Mouse (Mus musculus) CH12.LX (cell line): Measurements from ENCODE around the gene Anpep. TPM values are rescaled to one million over a fixed set of nuclear protein-coding genes. Genes with fewer than 3 reads are reported as not detected.

Source experiments
- DNase-seq: peaks from one replicate; pipeline ENCODE4 v3.0.0-alpha.2; 2013; ENCODE audit errors: extremely low read depth
- H3K27ac ChIP-seq: 2 replicates; pipeline ENCODE4 v1.5.1; 2012; ENCODE audit warnings: low read depth, mild to moderate bottlenecking, control low read depth, moderate library complexity; ENCODE audit not compliant: insufficient read depth
- H3K27me3 ChIP-seq: replicated peaks from 2 replicates; pipeline ENCODE3; 2012; ENCODE audit warnings: inconsistent platforms
- H3K36me3 ChIP-seq, 2 experiments: replicated peaks in 1 of 2; 2 replicates each; pipeline versions ENCODE3 to v1.6.1; 2012; ENCODE audit warnings: inconsistent platforms in 1 of 2, low read length in 1 of 2, mild to moderate bottlenecking in 1 of 2, mixed read lengths in 1 of 2, moderate library complexity in 1 of 2; ENCODE audit not compliant: control insufficient read depth in 1 of 2, insufficient read depth in 1 of 2
- H3K4me1 ChIP-seq, 2 experiments: 2 replicates each; pipeline ENCODE4 v1.6.1; 2012; ENCODE audit warnings: inconsistent platforms in 1 of 2, moderate library complexity in 1 of 2; ENCODE audit not compliant: insufficient read depth in 2 of 2, control insufficient read depth in 1 of 2
- H3K4me2 ChIP-seq: 2 replicates; pipeline ENCODE4 v1.6.1; 2012; ENCODE audit warnings: low read depth, mild to moderate bottlenecking, control low read depth; ENCODE audit not compliant: poor library complexity, insufficient read depth, severe bottlenecking
- H3K4me3 ChIP-seq, 3 experiments: fragments of 150-350 bp in 1 of 3; sonication (generic) in 1 of 3; replicated peaks in 1 of 3; 2 replicates each; pipeline versions ENCODE3 to v1.5.1; 2011 to 2012; ENCODE audit warnings: low read depth in 2 of 3, low read length in 2 of 3, mild to moderate bottlenecking in 2 of 3, moderate library complexity in 2 of 3, control low read depth in 1 of 3, improper control_type of control experiment in 1 of 3, inconsistent platforms in 1 of 3, mixed read lengths in 1 of 3; ENCODE audit not compliant: poor library complexity in 1 of 3
- H3K79me2 ChIP-seq: replicated peaks from 2 replicates; pipeline ENCODE4 v1.6.1; 2012; ENCODE audit warnings: mild to moderate bottlenecking, moderate library complexity; ENCODE audit not compliant: control insufficient read depth, poor library complexity, insufficient read depth, severe bottlenecking; ENCODE audit errors: extremely low read depth
- H3K9ac ChIP-seq: 2 replicates; pipeline ENCODE4 v1.6.1; 2012; ENCODE audit warnings: low read depth, mild to moderate bottlenecking, control low read depth, moderate library complexity; ENCODE audit not compliant: insufficient read depth
- H3K9me3 ChIP-seq: replicated peaks from 2 replicates; pipeline ENCODE3; 2012; ENCODE audit warnings: low read length, inconsistent platforms, mixed read lengths
- BHLHE40 ChIP-seq: IDR thresholded peaks from 2 replicates; pipeline ENCODE4 v1.6.1; 2011; ENCODE audit warnings: mild to moderate bottlenecking, low read depth, low read length, improper control_type of control experiment
- CHD1 ChIP-seq: IDR thresholded peaks from 2 replicates; pipeline ENCODE4 v1.6.1; 2012; ENCODE audit warnings: low read depth, low read length, improper control_type of control experiment, inconsistent platforms
- CTCF ChIP-seq, 2 experiments: IDR thresholded peaks in 1 of 2; conservative IDR thresholded peaks in 1 of 2; 2 replicates each; pipeline ENCODE4 v1.5.1; 2011 to 2012; ENCODE audit warnings: low read depth in 2 of 2, low read length in 2 of 2, improper control_type of control experiment in 1 of 2, inconsistent platforms in 1 of 2, mild to moderate bottlenecking in 1 of 2, moderate library complexity in 1 of 2
- E2F4 ChIP-seq: IDR thresholded peaks from 2 replicates; pipeline ENCODE4 v1.6.1; 2011; ENCODE audit warnings: low read depth, low read length, improper control_type of control experiment; ENCODE audit not compliant: insufficient replicate concordance
- ELF1 ChIP-seq: IDR thresholded peaks from 2 replicates; pipeline ENCODE4 v1.6.1; 2014; ENCODE audit warnings: low read depth, mild to moderate bottlenecking, inconsistent platforms, low read length, improper control_type of control experiment
- JUN ChIP-seq: IDR thresholded peaks from 2 replicates; pipeline ENCODE4 v1.6.1; 2011; ENCODE audit warnings: low read depth, mild to moderate bottlenecking, low read length, improper control_type of control experiment, moderate library complexity; ENCODE audit not compliant: insufficient read depth
- MAX ChIP-seq: IDR thresholded peaks from 2 replicates; pipeline ENCODE4 v1.6.1; 2011; ENCODE audit warnings: low read length, improper control_type of control experiment
- MAZ ChIP-seq: IDR thresholded peaks from 2 replicates; pipeline ENCODE4 v1.6.1; 2012; ENCODE audit warnings: low read depth, mild to moderate bottlenecking, inconsistent platforms, low read length, improper control_type of control experiment, moderate library complexity
- MXI1 ChIP-seq: IDR thresholded peaks from 2 replicates; pipeline ENCODE4 v1.6.1; 2011; ENCODE audit warnings: mild to moderate bottlenecking, low read depth, low read length, improper control_type of control experiment
- MYC ChIP-seq: IDR thresholded peaks from 2 replicates; pipeline ENCODE4 v1.6.1; 2011; ENCODE audit warnings: low read depth, mild to moderate bottlenecking, improper control_type of control experiment, low read length
- NRF1 ChIP-seq: IDR thresholded peaks from 2 replicates; pipeline ENCODE4 v1.6.1; 2014; ENCODE audit warnings: low read depth, mild to moderate bottlenecking, inconsistent platforms, low read length, improper control_type of control experiment, moderate library complexity
- PAX5 ChIP-seq: IDR thresholded peaks from 2 replicates; pipeline ENCODE4 v1.6.1; 2012; ENCODE audit warnings: low read length, inconsistent platforms, mixed read lengths
- POLR2A ChIP-seq: IDR thresholded peaks from 2 replicates; pipeline ENCODE4 v1.6.1; 2011; ENCODE audit warnings: low read depth, mild to moderate bottlenecking, improper control_type of control experiment, low read length
- POLR2AphosphoS2 ChIP-seq: IDR thresholded peaks from 2 replicates; pipeline ENCODE4 v1.6.1; 2011; ENCODE audit warnings: low read depth, low read length, improper control_type of control experiment
- RAD21 ChIP-seq: IDR thresholded peaks from 2 replicates; pipeline ENCODE4 v1.6.1; 2011; ENCODE audit warnings: low read depth, mild to moderate bottlenecking, low read length, improper control_type of control experiment, moderate library complexity
- RCOR1 ChIP-seq: conservative IDR thresholded peaks from 2 replicates; pipeline ENCODE4 v1.6.1; 2012; ENCODE audit warnings: low read depth, mild to moderate bottlenecking, inconsistent platforms, low read length, improper control_type of control experiment
- SIN3A ChIP-seq: IDR thresholded peaks from 2 replicates; pipeline ENCODE4 v1.6.1; 2012; ENCODE audit warnings: low read length, improper control_type of control experiment, inconsistent platforms
- TBP ChIP-seq: conservative IDR thresholded peaks from 2 replicates; pipeline ENCODE4 v1.6.1; 2011; ENCODE audit warnings: low read depth, low read length, improper control_type of control experiment
- TCF12 ChIP-seq: IDR thresholded peaks from 2 replicates; pipeline ENCODE4 v1.6.1; 2014; ENCODE audit warnings: low read depth, mild to moderate bottlenecking, inconsistent platforms, low read length, improper control_type of control experiment
- USF1 ChIP-seq: IDR thresholded peaks from 2 replicates; pipeline ENCODE4 v1.6.1; 2014; ENCODE audit warnings: low read depth, mild to moderate bottlenecking, inconsistent platforms, low read length, improper control_type of control experiment
- USF2 ChIP-seq: conservative IDR thresholded peaks from 2 replicates; pipeline ENCODE4 v1.6.1; 2011; ENCODE audit warnings: low read depth, low read length, improper control_type of control experiment
- dilution Hi-C: fragments of 300-500 bp; cut with MboI; formaldehyde crosslinking; loops from 2 replicates; pipeline ENCODE4 v1.14.3; 2020; ENCODE audit warnings: low sequenced_read_pairs; ENCODE audit not compliant: extremely low pct_unique_long_range_greater_than_20kb, extremely low pct_ligation_motif_present
- in situ Hi-C: fragments of 300-500 bp; cut with MboI; formaldehyde crosslinking; loops from 3 replicates; pipeline ENCODE4 v1.14.3; 2019; ENCODE audit warnings: low sequenced_read_pairs, low pct_ligation_motif_present, low pct_unique_long_range_greater_than_20kb, mixed read lengths
- polyA plus RNA-seq: library from polyadenylated mRNA; unstranded; fragments of >175 nt; gene quantifications from 2 replicates; pipeline ENCODE4 v1.2.1, GENCODE M21; 2012; ENCODE audit warnings: low read depth; ENCODE audit not compliant: insufficient read length
- total RNA-seq, 2 experiments: library from RNA; depleted of rRNA; stranded (reverse); fragments of 300-350 nt in 1 of 2; fragments of >200 nt in 1 of 2; gene quantifications; 2 replicates each; pipeline ENCODE4 v1.2.3; 2012 to 2014

Gene Anpep
- total and polyA plus RNA-seq, 3 experiments: 0.25 to 0.60 TPM; not detected in 1

DNA sequence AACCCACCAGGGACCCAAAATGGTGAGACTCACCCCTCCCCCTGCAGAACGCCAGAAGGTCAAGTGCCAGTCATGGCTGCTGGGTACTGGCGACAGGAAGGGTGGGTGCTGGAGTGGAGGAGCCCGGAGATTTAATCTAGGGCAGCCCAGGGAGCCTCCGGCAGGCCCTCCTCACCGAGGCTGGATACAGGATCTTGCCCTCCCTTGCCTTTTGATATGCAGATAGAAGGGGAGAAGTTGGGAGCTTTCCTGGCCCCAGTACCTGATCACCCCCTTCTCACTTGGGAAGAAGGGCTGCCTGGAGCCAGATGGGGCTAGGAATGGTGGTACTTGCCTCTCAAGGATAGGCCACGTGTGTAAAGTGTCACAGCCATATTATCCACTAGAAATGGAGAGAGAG, 42.5 kb downstream of the Anpep start:
- TF ChIP-seq ELF1 (no peak), E2F4 (no peak), MAX (no peak), SIN3A (no peak), MAZ (no peak), TBP (no peak), USF1 (no peak), TCF12 (no peak), MXI1 (no peak)
- no peaks in the 10 kb centered on the region for H3K36me3 ChIP-seq
- dilution Hi-C loops (no loop called here), in situ Hi-C loops (no loop called here)
- no peak overlapping the region for H3K9ac ChIP-seq
- H3K4me1 ChIP-seq: no peaks in the 10 kb centered on the region
- H3K4me2 ChIP-seq: no peak overlapping the region
- H3K79me2 ChIP-seq: no peaks in the 10 kb centered on the region
- H3K9me3 ChIP-seq: no peaks in the 10 kb centered on the region
- no peak overlapping the region for H3K4me3 ChIP-seq
- no peak for DNase-seq
- H3K27ac ChIP-seq: no peak overlapping the region
- peaks cover 20% of the 10 kb centered on the region for H3K27me3 ChIP-seq

- H3K79me2 ChIP-seq: no peaks in the 10 kb centered on the region
- H3K4me1 ChIP-seq: no peaks in the 10 kb centered on the region
- dilution Hi-C loops (no loop called here), in situ Hi-C loops (no loop called here)
- H3K27me3 ChIP-seq: peaks cover 9% of the 10 kb centered on the region
- H3K9ac ChIP-seq: no peak overlapping the region
- DNase-seq: no peak
- TF ChIP-seq MYC (no peak), RAD21 (no peak), NRF1 (no peak), USF2 (no peak), PAX5 (no peak), CHD1 (no peak), MXI1 (no peak), JUN (no peak), BHLHE40 (no peak), POLR2AphosphoS2 (no peak), POLR2A (no peak), E2F4 (no peak), SIN3A (no peak), RCOR1 (no peak), CTCF (conservative IDR thresholded peaks at IDR 0.05 in 1 of 2, IDR thresholded peaks at IDR 0.05 in 1 of 2; ENCODE audit: low read depth in 2 of 2, low read length in 2 of 2) (no peak)
- no peak overlapping the region for H3K4me3 ChIP-seq
- H3K36me3 ChIP-seq: no peaks in the 10 kb centered on the region
- no peak overlapping the region for H3K27ac ChIP-seq
- H3K9me3 ChIP-seq: no peaks in the 10 kb centered on the region
- H3K4me2 ChIP-seq: no peak overlapping the region
Observed at GRCm38 (mm10) chr7:79813409-79813808, 47.5 kb downstream of the Anpep start.
